Mouse (Mus musculus) kidney, postnatal 14 days (tissue): Measurements from ENCODE around the gene Pax4.

Experiments used
- DNase-seq: peaks from one replicate; pipeline ENCODE4 v3.0.0; 2022; ENCODE audit warnings: mixed read lengths

The Pax4 gene

GRCm38 (mm10) chr6:28431538-28431855, 17.7 kb downstream of the Pax4 start:
- DNase-seq = no peak

DNA sequence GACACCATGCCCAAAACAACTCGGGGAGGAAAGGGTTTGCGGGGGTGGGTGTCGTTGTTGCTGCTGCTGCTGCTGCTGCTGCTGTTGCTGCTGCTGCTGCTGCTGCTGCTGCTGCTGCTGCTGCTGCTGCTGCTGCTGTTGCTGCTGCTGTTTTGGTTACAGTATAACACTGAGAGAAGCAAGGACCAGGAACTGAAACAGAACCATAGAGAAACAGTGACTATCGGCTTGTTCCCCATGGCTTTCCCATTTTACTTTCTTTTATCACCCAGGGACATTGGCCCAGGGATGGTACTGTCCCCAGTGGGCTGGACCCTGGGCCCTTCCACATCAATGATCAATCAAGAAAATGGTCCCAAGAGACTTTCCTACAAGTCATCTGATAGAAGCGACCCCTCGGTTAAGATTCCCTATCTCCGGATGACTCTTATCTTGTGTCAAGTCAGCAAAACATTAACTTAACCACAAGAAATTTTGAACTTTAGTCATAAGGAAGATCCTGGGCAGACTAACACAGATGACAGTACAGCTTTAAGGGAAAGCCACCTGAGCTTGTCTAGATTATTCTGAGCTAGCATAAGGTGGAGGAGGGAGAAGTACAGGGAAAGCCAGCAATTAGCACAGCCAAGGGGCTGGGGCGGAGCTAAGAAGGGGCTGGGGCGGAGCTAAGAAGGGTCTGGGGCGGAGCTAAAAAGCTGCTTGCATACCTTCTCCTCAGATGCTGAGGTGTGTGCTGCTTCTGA, 18.2 kb downstream of the Pax4 start:
- no peak for DNase-seq

DNA sequence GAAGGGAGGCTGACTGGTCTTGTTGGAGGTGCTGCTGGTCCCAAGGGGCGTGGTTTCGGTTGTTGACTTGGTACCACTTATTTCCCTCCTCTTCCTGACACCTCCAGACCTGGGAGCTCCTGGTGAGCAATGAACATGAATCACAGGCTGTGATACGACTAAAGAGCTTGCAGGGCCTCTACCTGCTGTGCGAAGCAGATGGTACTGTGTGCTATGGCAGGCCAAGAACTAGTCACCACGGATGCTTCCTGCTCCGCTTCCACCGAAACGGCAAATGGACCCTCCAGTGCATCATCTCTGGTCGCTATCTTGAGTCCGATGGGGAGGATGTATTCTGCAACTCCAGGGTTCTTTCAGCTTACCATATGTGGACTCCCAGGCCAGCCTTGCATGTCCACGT, 19.3 kb downstream of the Pax4 start:
- DNase-seq = no peak

GRCm38 (mm10) chr6:28428290-28428689, 20.9 kb downstream of the Pax4 start, which contains the start of gene Gcc1:
Gene Gcc1, minus strand, starts transcription at chr6:28428390.
- DNase-seq = no peak

- DNase-seq = peak; percentile 62
Measured at GRCm38 (mm10) chr6:28427096-28427839, 21.9 kb downstream of the Pax4 start, which contains the start of gene Fscn3. Gene Fscn3, plus strand, starts transcription at chr6:28427789.

DNA sequence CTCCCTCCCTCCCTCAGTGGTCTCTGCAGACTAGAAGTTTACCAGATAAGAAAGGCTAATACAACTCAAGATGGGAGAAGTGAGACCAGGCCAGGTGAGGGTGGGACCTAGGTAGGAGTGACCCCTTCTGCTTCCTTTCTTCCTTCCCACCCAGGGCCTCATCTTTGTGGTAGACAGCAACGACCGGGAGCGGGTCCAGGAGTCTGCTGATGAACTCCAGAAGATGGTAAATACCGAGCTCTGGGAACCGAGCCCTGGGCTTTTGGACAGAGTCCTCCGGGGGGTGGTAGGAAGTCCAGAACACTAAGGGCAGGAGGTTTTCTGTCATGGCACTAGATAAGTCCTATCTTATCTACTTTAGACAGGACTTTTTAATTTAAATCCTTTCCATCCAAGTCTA, 24.1 kb downstream of the Pax4 start:
- DNase-seq = no peak

DNA sequence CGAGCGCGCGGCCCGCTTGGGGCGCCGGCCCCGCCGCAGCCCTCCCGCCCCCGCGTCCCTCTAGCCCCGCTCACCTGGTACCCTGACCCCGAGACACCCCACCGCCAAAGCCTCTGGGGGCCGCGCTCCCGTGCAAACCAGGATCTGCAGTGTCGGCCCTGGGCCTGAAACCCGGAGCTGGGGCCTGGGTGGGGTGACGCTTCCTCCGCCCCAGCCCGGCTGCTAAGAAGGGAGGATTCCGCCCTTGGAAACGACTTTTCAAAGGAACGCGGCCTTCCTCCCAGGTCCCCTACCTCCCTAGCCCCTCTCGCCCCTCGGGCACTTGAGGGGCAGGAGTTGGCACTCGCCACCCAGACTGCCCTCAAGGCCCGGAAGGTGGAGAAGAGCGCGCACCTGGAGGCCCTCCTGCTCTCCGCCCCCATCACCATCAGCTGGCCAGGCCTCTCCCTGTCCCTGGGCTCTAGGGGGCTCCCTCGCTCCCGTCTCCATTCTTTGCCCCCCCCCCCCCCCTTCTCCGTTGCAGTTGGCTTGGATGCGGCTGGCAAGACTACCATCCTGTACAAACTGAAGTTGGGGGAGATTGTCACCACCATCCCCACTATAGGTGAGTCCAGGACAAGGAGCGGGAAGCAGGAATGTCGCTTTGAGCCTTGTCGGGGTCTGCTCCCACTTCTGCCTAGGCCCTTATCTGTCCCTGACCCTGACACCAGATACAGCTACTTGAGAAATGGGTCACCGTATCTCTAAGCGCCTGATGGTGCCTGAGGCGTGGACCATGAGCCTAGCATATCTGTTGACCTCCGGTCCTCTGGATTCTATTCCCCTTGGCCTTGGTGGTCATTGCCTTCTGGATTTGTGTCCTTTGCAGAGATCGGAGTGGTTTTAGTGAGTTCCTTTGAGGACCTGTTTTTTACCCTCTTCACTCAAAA, 25.1 kb downstream of the Pax4 start:
- peak; percentile 66 for DNase-seq

- peak; percentile 98 for DNase-seq
Measured at GRCm38 (mm10) chr6:28423313-28423712, 25.8 kb downstream of the Pax4 start, which contains the start of gene Arf5. Gene Arf5, plus strand, starts transcription at chr6:28423560.

- DNase-seq = no peak
Measured at GRCm38 (mm10) chr6:28422651-28423290, 26.4 kb downstream of the Pax4 start.

- DNase-seq = peak; percentile 96
Measured at GRCm38 (mm10) chr6:28421469-28422000, 27.6 kb downstream of the Pax4 start.

DNA sequence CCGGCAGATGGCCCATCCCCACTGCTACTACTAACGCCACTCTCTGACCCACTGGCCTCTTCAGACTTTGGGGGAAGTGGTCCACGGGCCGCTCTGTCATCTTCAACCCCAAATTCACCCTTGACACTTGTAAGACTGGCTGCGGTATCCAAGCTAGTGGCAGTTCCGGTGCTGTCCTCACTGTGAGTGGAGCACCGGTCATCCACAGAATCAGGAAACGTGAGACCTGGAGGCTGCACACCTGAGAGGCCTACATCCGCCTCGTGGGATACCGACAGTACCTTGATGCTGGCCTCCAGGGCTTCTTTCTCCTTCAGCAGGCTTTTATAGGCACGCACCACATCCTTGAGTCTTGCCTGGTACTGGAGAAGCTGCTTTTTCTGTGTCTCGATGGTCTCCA, 28.3 kb downstream of the Pax4 start:
- DNase-seq = no peak

GRCm38 (mm10) chr6:28420361-28420760, 28.8 kb downstream of the Pax4 start:
- DNase-seq = no peak

- peak; percentile 29 for DNase-seq
Measured at GRCm38 (mm10) chr6:28419673-28420072, 29.5 kb downstream of the Pax4 start.

DNA sequence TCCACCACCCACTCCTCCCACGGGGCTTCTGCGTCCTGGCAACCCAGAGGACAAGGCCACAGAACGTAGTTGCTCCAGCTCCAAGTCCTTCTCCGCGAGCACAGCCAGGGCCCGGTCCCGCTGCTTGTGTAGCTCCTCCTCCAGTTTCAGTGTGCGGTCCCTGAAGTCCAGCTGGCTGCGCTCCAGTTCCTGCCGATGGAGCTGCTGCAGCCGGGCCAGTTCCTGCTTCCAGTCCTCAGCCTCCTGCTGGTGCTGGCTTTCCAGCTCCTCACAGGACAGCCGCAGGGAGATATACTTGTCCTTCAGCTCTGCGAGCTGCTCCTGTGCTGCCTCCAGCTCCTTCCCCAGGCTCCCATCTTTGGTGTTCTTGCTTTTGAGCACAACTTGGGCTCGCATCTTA, 30.7 kb downstream of the Pax4 start:
- peak; percentile 91 for DNase-seq

- DNase-seq = peak; percentile 37
Measured at GRCm38 (mm10) chr6:28416981-28417380, 32.2 kb downstream of the Pax4 start.

GRCm38 (mm10) chr6:28411236-28411635, 37.9 kb downstream of the Pax4 start:
- DNase-seq = no peak

GRCm38 (mm10) chr6:28410053-28410452, 39.1 kb downstream of the Pax4 start:
- peak; percentile 57 for DNase-seq

DNA sequence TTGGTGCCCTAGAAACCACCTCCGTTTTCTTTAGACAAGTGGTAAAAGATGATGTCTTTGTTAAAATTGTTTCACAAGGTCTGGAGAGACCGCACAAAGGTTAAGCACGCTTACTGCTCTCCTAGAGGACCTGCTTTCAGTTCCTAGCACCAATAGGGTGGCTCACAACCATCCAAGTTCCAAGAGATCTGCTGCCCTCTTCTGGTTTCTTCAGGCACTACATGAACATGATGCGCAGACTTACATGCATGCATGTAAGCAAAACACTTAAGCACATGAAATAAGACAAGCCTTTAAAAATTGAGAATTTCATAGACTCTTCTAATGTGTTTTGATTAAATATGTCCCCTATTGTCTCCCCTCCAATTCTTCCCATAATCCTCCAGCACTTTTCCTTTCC, 49.4 kb downstream of the Pax4 start:
- DNase-seq = no peak

GRCm38 (mm10) chr6:28398726-28399125, 50.4 kb downstream of the Pax4 start:
- no peak for DNase-seq

GRCm38 (mm10) chr6:28397681-28398203, 51.4 kb downstream of the Pax4 start, which contains the start of gene Zfp800:
Gene Zfp800, minus strand, starts transcription at chr6:28398005.
- no peak for DNase-seq

GRCm38 (mm10) chr6:28396853-28397457, 52.2 kb downstream of the Pax4 start:
- DNase-seq = no peak
